Mouse (Mus musculus) lung, embryonic 15.5 days (tissue): Measurements from ENCODE around the gene Fus. TPM values are rescaled to one million over a fixed set of nuclear protein-coding genes. Genes with fewer than 3 reads are reported as not detected.
"Not testable (repeated sequence)": the region's sequence is repeated elsewhere in the genome, so short reads cannot be mapped to it uniquely, and the experiment has no call there.

Experiments used
- ATAC-seq: fragments of 200-750 bp; cut with Nextera tagmentation; 2 replicates; pipeline ENCODE4 v1.8.0; 2017; ENCODE audit warnings: moderate number of reproducible peaks, borderline replicate concordance; ENCODE audit not compliant: low FRiP score, low TSS enrichment; ENCODE audit errors: extremely low read depth
- H3K27ac ChIP-seq: fragments of 300-500 bp; sonication (generic); 2 replicates; pipeline ENCODE4 v1.5.1; 2015; ENCODE audit warnings: moderate library complexity, mild to moderate bottlenecking, inconsistent platforms
- H3K27me3 ChIP-seq: fragments of 300-500 bp; sonication (generic); 2 replicates; pipeline ENCODE4 v1.6.1; 2015; ENCODE audit warnings: inconsistent platforms
- H3K36me3 ChIP-seq: fragments of 300-500 bp; sonication (generic); 2 replicates; pipeline ENCODE4 v1.6.1; 2015; ENCODE audit warnings: inconsistent platforms
- H3K4me1 ChIP-seq: fragments of 300-500 bp; sonication (generic); 2 replicates; pipeline ENCODE4 v1.6.1; 2015; ENCODE audit warnings: inconsistent platforms
- H3K4me2 ChIP-seq: fragments of 300-500 bp; sonication (generic); 2 replicates; pipeline ENCODE4 v1.6.1; 2015; ENCODE audit warnings: inconsistent platforms, mild to moderate bottlenecking, moderate library complexity
- H3K4me3 ChIP-seq: fragments of 300-500 bp; sonication (generic); 2 replicates; pipeline ENCODE4 v1.5.1; 2015; ENCODE audit warnings: mild to moderate bottlenecking, inconsistent platforms
- H3K9ac ChIP-seq: fragments of 300-500 bp; sonication (generic); 2 replicates; pipeline ENCODE4 v1.6.1; 2015; ENCODE audit warnings: inconsistent platforms
- H3K9me3 ChIP-seq: fragments of 300-500 bp; sonication (generic); 2 replicates; pipeline ENCODE4 v1.6.1; 2016; ENCODE audit warnings: inconsistent platforms
- WGBS: fragments of 180-500 bp; shearing (Covaris S2); methylation state at CpG from one replicate; pipeline ENCODE4 v1.1.7; 2015; 5-methylcytosine and 5-hydroxymethylcytosine counted together
- polyA plus RNA-seq: library from polyadenylated mRNA; unstranded; fragments of >200 nt; fragmentation: Nextera tagmentation; extraction: Ambion mirVana; gene quantifications from 2 replicates; pipeline ENCODE4 v1.2.1, GENCODE M21; 2015

Fus gene
- polyA plus RNA-seq, 1 experiment from 2014 or later: 443 TPM

- Histone ChIP-seq H3K36me3 (no peaks in the 10 kb centered on the region), H3K9ac (no peak overlapping the region), H3K9me3 (no peaks in the 10 kb centered on the region), H3K27me3 (no peaks in the 10 kb centered on the region), H3K4me1 (peaks cover 10% of the 10 kb centered on the region), H3K4me3 (no peak overlapping the region), H3K27ac (no peak overlapping the region), H3K4me2 (no peak overlapping the region)
- no peak for ATAC-seq
- 76% methylated on average over 13 of the region's 13 CpGs for WGBS
These were observed 45.0 kb downstream of the Fus start for GRCm38 (mm10) chr7:128012136-128012780.

DNA sequence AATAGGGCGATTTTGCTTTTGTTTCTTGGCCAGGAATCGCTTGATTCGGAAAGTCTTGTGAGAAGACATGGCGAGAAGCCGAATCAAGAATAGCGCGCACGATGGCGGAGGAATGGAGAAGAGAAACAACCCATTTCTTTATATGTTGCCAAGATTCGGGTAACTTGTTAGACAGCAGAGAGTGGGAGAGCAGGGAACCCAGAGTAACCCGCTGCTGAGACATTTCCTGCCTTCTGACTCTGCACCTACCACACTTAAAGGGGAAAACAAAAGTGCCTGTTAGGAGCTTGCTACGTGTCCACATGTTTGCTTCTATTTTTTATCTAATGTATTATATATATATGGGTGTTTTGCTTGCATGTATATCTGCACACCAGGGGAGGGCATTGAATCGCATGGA, 45.9 kb downstream of the Fus start:
- H3K4me2 ChIP-seq: no peak overlapping the region
- ATAC-seq: no peak
- no peaks in the 10 kb centered on the region for H3K36me3 ChIP-seq
- WGBS: 88% methylated on average over 13 of the region's 13 CpGs
- H3K4me1 ChIP-seq: peaks cover 10% of the 10 kb centered on the region
- H3K27ac ChIP-seq: no peak overlapping the region
- H3K9ac ChIP-seq: no peak overlapping the region
- H3K4me3 ChIP-seq: no peak overlapping the region
- no peaks in the 10 kb centered on the region for H3K27me3 ChIP-seq
- H3K9me3 ChIP-seq: no peaks in the 10 kb centered on the region; the same call in 1 of the 2 replicates

GRCm38 (mm10) chr7:128016134-128016533, 48.9 kb downstream of the Fus start:
- not testable (repeated sequence) for H3K27me3 ChIP-seq, H3K4me3 ChIP-seq, H3K9me3 ChIP-seq, H3K4me2 ChIP-seq, ATAC-seq, H3K36me3 ChIP-seq, H3K9ac ChIP-seq
- peak overlapping the region; percentile 73 for H3K27ac ChIP-seq
- WGBS: 37% methylated on average over 5 of the region's 5 CpGs
- peaks cover 10% of the 10 kb centered on the region for H3K4me1 ChIP-seq

- ATAC-seq: no peak
- peak overlapping the region; percentile 73 for H3K27ac ChIP-seq
- 58% methylated on average over 6 of the region's 6 CpGs for WGBS
These were observed 49.4 kb downstream of the Fus start for GRCm38 (mm10) chr7:128016650-128017049.

DNA sequence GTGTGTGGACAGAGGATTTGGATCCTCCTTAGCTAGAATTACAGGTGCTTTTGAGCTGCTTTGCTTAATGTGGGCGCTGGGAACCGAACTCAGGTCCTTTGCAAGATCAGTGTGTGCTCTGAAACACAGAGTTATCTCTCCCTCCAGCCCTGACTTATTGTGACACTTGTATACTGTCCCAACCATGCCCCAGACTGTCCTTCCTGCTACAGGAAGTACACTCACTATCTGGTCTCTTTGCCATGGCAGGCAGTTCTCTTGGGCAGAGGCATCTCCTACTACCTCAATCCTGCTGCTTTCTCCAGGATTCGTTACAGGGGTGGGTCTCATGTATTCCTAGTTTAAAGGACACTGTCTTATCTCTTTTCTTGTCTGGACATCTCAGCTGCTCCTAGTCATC, 51.0 kb downstream of the Fus start:
- ATAC-seq: no peak
- 89% methylated on average over 3 of the region's 3 CpGs for WGBS
- H3K4me1 ChIP-seq: peaks cover 10% of the 10 kb centered on the region
- no peak overlapping the region for H3K4me3 ChIP-seq
- H3K4me2 ChIP-seq: no peak overlapping the region
- no peak overlapping the region for H3K9ac ChIP-seq
- no peaks in the 10 kb centered on the region for H3K36me3 ChIP-seq
- H3K27me3 ChIP-seq: no peaks in the 10 kb centered on the region
- H3K27ac ChIP-seq: no peak overlapping the region
- no peaks in the 10 kb centered on the region; the same call in 1 of the 2 replicates for H3K9me3 ChIP-seq

More at GRCm38 (mm10) chr7:128016650-128017049, 49.4 kb downstream of the Fus start:
- H3K4me3 ChIP-seq: no peak overlapping the region
- no peaks in the 10 kb centered on the region for H3K27me3 ChIP-seq
- H3K4me1 ChIP-seq: peaks cover 10% of the 10 kb centered on the region
- no peaks in the 10 kb centered on the region; the same call in 1 of the 2 replicates for H3K9me3 ChIP-seq
- H3K36me3 ChIP-seq: no peaks in the 10 kb centered on the region
- no peak overlapping the region for H3K9ac ChIP-seq
- no peak overlapping the region for H3K4me2 ChIP-seq

GRCm38 (mm10) chr7:128019187-128019586, 51.9 kb downstream of the Fus start:
- H3K9ac ChIP-seq: no peak overlapping the region
- peaks cover 10% of the 10 kb centered on the region for H3K4me1 ChIP-seq
- H3K4me3 ChIP-seq: no peak overlapping the region
- ATAC-seq: no peak
- H3K27me3 ChIP-seq: no peaks in the 10 kb centered on the region
- no peaks in the 10 kb centered on the region; the same call in 1 of the 2 replicates for H3K9me3 ChIP-seq
- no peak overlapping the region for H3K27ac ChIP-seq
- WGBS: 65% methylated on average over 2 of the region's 2 CpGs
- H3K4me2 ChIP-seq: no peak overlapping the region
- H3K36me3 ChIP-seq: no peaks in the 10 kb centered on the region

- Histone ChIP-seq H3K4me1 (no peaks in the 10 kb centered on the region), H3K27me3 (no peaks in the 10 kb centered on the region), H3K4me2 (no peak overlapping the region), H3K36me3 (no peaks in the 10 kb centered on the region), H3K9me3 (no peaks in the 10 kb centered on the region; the same call in 1 of the 2 replicates), H3K4me3 (no peak overlapping the region), H3K27ac (no peak overlapping the region), H3K9ac (no peak overlapping the region)
- 59% methylated on average over 8 of the region's 8 CpGs for WGBS
- no peak for ATAC-seq
These were observed 55.7 kb downstream of the Fus start for GRCm38 (mm10) chr7:128022974-128023373.

- WGBS: 66% methylated on average over 4 of the region's 4 CpGs
- H3K4me3 ChIP-seq: no peak overlapping the region
- no peak overlapping the region for H3K27ac ChIP-seq
- no peaks in the 10 kb centered on the region for H3K4me1 ChIP-seq
- H3K9me3 ChIP-seq: no peaks in the 10 kb centered on the region
- no peaks in the 10 kb centered on the region for H3K36me3 ChIP-seq
- H3K27me3 ChIP-seq: no peaks in the 10 kb centered on the region
- H3K4me2 ChIP-seq: no peak overlapping the region
- no peak overlapping the region for H3K9ac ChIP-seq
- ATAC-seq: no peak
These were observed 56.3 kb downstream of the Fus start for GRCm38 (mm10) chr7:128023565-128023964.

GRCm38 (mm10) chr7:128024364-128024763, 57.1 kb downstream of the Fus start:
- Histone ChIP-seq H3K4me2 (no peak overlapping the region), H3K36me3 (no peaks in the 10 kb centered on the region), H3K9me3 (no peaks in the 10 kb centered on the region), H3K27ac (no peak overlapping the region), H3K9ac (no peak overlapping the region), H3K27me3 (no peaks in the 10 kb centered on the region), H3K4me1 (no peaks in the 10 kb centered on the region), H3K4me3 (no peak overlapping the region)
- ATAC-seq: no peak
- 66% methylated on average over 9 of the region's 9 CpGs for WGBS

DNA sequence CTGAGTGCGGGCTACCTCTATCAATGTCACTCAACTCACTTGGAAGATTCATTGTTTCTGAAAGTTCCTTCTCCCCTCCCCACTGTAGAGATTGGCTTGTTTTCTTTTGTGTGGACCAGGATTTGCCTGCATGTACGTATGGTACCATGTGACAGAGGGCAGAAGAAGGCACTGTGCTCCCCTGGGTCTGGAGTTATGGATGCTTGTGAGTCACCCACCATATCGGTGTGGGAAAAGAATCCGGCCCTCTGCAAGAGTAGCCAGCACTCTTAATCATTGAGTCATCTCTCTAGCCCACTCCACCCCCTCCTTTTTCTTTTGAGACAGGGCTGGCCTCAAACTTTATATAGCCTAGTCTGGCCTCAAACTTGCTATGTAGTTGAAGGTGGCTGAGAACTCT, 57.7 kb downstream of the Fus start:
- no peak for ATAC-seq
- no peak overlapping the region for H3K9ac ChIP-seq
- no peak overlapping the region for H3K4me2 ChIP-seq
- no peak overlapping the region for H3K4me3 ChIP-seq
- H3K36me3 ChIP-seq: no peaks in the 10 kb centered on the region
- no peaks in the 10 kb centered on the region for H3K4me1 ChIP-seq
- H3K27ac ChIP-seq: no peak overlapping the region
- WGBS: 76% methylated on average over 4 of the region's 4 CpGs
- H3K27me3 ChIP-seq: no peaks in the 10 kb centered on the region
- no peaks in the 10 kb centered on the region for H3K9me3 ChIP-seq

DNA sequence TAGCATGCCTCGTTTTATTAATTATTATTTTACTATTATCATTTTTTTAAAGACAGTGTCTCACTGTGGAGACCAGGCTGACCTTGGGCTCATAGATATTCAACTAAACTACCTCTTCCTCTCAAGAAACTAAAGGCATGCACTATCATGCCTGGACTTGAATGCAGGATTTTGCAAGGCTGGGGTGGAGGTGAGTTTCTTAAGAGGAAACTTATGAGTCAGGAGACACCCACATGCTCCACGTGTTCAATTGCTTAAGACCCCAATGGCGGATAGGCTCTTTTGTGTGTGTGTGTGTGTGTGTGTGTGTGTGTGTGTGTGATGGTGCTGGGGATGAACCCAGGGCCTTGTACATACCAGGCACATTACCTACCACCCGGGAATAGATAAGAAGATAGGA, 58.1 kb downstream of the Fus start:
- Histone ChIP-seq H3K4me1 (no peaks in the 10 kb centered on the region), H3K9me3 (no peaks in the 10 kb centered on the region), H3K9ac (no peak overlapping the region), H3K4me3 (no peak overlapping the region), H3K4me2 (no peak overlapping the region), H3K36me3 (no peaks in the 10 kb centered on the region), H3K27ac (no peak overlapping the region), H3K27me3 (no peaks in the 10 kb centered on the region)
- 62% methylated on average over 4 of the region's 4 CpGs for WGBS
- ATAC-seq: no peak

DNA sequence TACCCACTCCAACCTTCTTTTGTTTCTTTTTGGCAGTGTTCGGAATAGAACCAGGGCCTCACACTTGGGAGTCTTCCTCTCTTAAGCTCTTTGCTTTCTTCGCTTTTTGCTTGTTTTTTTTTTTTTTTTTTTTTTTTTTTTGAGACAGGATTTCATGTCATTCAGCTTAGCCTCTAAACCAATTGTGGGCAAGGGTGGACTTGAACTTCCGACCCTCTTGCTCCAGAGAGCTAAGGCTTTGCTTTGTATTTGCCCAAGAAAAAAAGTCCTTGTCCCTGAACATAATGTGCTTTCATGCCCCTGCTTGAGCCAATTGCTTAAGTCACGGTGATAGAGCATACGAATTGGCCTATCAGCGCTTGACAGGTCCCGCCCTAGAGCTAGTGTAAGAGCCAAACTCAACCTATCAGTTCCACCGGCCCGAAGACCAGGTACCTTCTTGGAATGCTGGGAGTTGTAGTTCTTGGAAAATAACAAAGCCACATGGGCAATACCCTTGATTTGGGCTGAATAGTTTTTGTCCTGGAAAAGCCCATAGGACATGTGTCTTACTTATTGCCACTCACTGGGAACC, 64.2 kb downstream of the Fus start:
- Histone ChIP-seq H3K36me3 (no peaks in the 10 kb centered on the region), H3K4me3 (no peak overlapping the region), H3K4me2 (no peak overlapping the region), H3K9ac (no peak overlapping the region), H3K4me1 (no peaks in the 10 kb centered on the region), H3K27ac (no peak overlapping the region), H3K9me3 (no peaks in the 10 kb centered on the region), H3K27me3 (no peaks in the 10 kb centered on the region)
- no peak for ATAC-seq
- 43% methylated on average over 9 of the region's 9 CpGs for WGBS
